Mouse (Mus musculus) liver, adult 2 months (tissue): Measurements from ENCODE around the gene Sh3bgr.

ENCODE experiments used
- CTCF ChIP-seq: fragments of 200-500 bp; IDR thresholded peaks from 2 replicates; pipeline ENCODE4 v1.5.1; 2011; ENCODE audit warnings: low read depth, low read length, control low read depth
- POLR2A ChIP-seq: fragments of 200-500 bp; IDR thresholded peaks from 2 replicates; pipeline ENCODE4 v1.6.1; 2011; ENCODE audit warnings: low read length, control low read depth; ENCODE audit not compliant: insufficient read depth; ENCODE audit errors: extremely low read depth

GRCm38 (mm10) chr16:96228438-96228837 is 28.2 kb downstream of the Sh3bgr start:
- no peak for TF ChIP-seq POLR2A
- no peak for TF ChIP-seq CTCF
